Mouse (Mus musculus) cortical plate, adult 2 months (tissue): ENCODE results near the gene Topors. TPM values are rescaled to one million over a fixed set of nuclear protein-coding genes. Genes with fewer than 3 reads are reported as not detected.
A peak's percentile ranks its signal among the peaks of the same experiment; 100 is the strongest.

Source experiments
- H3K27ac ChIP-seq: fragments of 200-500 bp; 2 replicates; pipeline ENCODE4 v1.5.1; 2012; ENCODE audit warnings: low read length, control low read depth, inconsistent platforms; ENCODE audit not compliant: insufficient read depth
- H3K4me1 ChIP-seq: fragments of 200-500 bp; 2 replicates; pipeline ENCODE4 v1.6.1; 2011; ENCODE audit warnings: low read length; ENCODE audit not compliant: control insufficient read depth, insufficient read depth
- H3K4me3 ChIP-seq: fragments of 200-500 bp; 2 replicates; pipeline ENCODE4 v1.5.1; 2011; ENCODE audit warnings: mild to moderate bottlenecking, low read length, control low read depth; ENCODE audit not compliant: insufficient read depth
- CTCF ChIP-seq: fragments of 200-500 bp; IDR thresholded peaks from 2 replicates; pipeline ENCODE4 v1.5.1; 2011; ENCODE audit warnings: mild to moderate bottlenecking, control low read depth, low read length; ENCODE audit not compliant: insufficient read depth; ENCODE audit errors: extremely low read depth
- POLR2A ChIP-seq: fragments of 200-500 bp; IDR thresholded peaks from 2 replicates; pipeline ENCODE4 v1.6.1; 2011; ENCODE audit warnings: mild to moderate bottlenecking, low read length, control low read depth; ENCODE audit not compliant: insufficient read depth; ENCODE audit errors: extremely low read depth
- polyA plus RNA-seq: library from polyadenylated mRNA; depleted of rRNA; stranded (reverse); fragments of >200 nt; gene quantifications from 2 replicates; pipeline ENCODE4 v1.2.3, GENCODE M21; 2012

Gene Topors
- polyA plus RNA-seq, 1 experiment = 10.1 TPM

GRCm38 (mm10) chr4:40254385-40255103 lies 15.1 kb downstream of the Topors start:
- no peaks in the 10 kb centered on the region for H3K4me1 ChIP-seq
- no peak overlapping the region for H3K4me3 ChIP-seq
- H3K27ac ChIP-seq = no peak overlapping the region
- TF ChIP-seq POLR2A (no peak), CTCF (no peak)

- no peak overlapping the region for H3K4me3 ChIP-seq
- H3K4me1 ChIP-seq = no peaks in the 10 kb centered on the region
- TF ChIP-seq CTCF (no peak), POLR2A (no peak)
- no peak overlapping the region for H3K27ac ChIP-seq
Observed at GRCm38 (mm10) chr4:40253766-40254165, 15.9 kb downstream of the Topors start.

- TF ChIP-seq POLR2A = no peak
- no peak for TF ChIP-seq CTCF
Observed at GRCm38 (mm10) chr4:40250984-40251383, 18.7 kb downstream of the Topors start.

GRCm38 (mm10) chr4:40244035-40244434 lies 25.6 kb downstream of the Topors start:
- no peak overlapping the region for H3K27ac ChIP-seq
- TF ChIP-seq POLR2A = no peak
- no peaks in the 10 kb centered on the region for H3K4me1 ChIP-seq
- no peak overlapping the region for H3K4me3 ChIP-seq

More at GRCm38 (mm10) chr4:40250984-40251383, 18.7 kb downstream of the Topors start:
- Histone ChIP-seq H3K27ac (no peak overlapping the region), H3K4me1 (no peaks in the 10 kb centered on the region), H3K4me3 (no peak overlapping the region)

- Histone ChIP-seq H3K27ac (no peak overlapping the region), H3K4me3 (no peak overlapping the region), H3K4me1 (no peaks in the 10 kb centered on the region)
- no peak for TF ChIP-seq CTCF
- TF ChIP-seq POLR2A = no peak
Observed at GRCm38 (mm10) chr4:40243006-40243405, 26.6 kb downstream of the Topors start.

GRCm38 (mm10) chr4:40241928-40242327 lies 27.7 kb downstream of the Topors start:
- TF ChIP-seq POLR2A (no peak), CTCF (no peak)
- no peaks in the 10 kb centered on the region for H3K4me1 ChIP-seq

GRCm38 (mm10) chr4:40240272-40240744 lies 29.3 kb downstream of the Topors start:
- H3K4me1 ChIP-seq = no peaks in the 10 kb centered on the region
- H3K4me3 ChIP-seq = peak overlapping the region; percentile 51; the same call in 1 of the 2 replicates
- TF ChIP-seq POLR2A (no peak), CTCF (no peak)
- H3K27ac ChIP-seq = no peak overlapping the region

More at GRCm38 (mm10) chr4:40241928-40242327, 27.7 kb downstream of the Topors start:
- Histone ChIP-seq H3K4me3 (no peak overlapping the region), H3K27ac (no peak overlapping the region)

GRCm38 (mm10) chr4:40239409-40240271 lies 30.0 kb downstream of the Topors start, which contains the start of gene Ddx58:
Gene Ddx58 (minus strand): TSS chr4:40239828.
- peak within 1 kb of the TSS; percentile 51 for H3K4me3 ChIP-seq
- H3K4me1 ChIP-seq = no peaks in the 10 kb centered on the region
- H3K27ac ChIP-seq = no peak within 1 kb of the TSS
- TF ChIP-seq POLR2A (no peak), CTCF (no peak)

GRCm38 (mm10) chr4:40238483-40239408 lies 30.9 kb downstream of the Topors start:
- TF ChIP-seq CTCF = no peak
- no peak for TF ChIP-seq POLR2A
- no peak overlapping the region for H3K27ac ChIP-seq
- peak overlapping the region; percentile 51 for H3K4me3 ChIP-seq
- H3K4me1 ChIP-seq = no peaks in the 10 kb centered on the region
